In genomic region chr2:158666071-158666800, GRCm38 (mm10) we compare ENCODE assay signal across 9 mouse cellular contexts. TPM values are rescaled to one million over a fixed set of nuclear protein-coding genes. Genes with fewer than 3 reads are reported as not detected.
DNase-seq lines count a peak whose midpoint lies in the region; ATAC-seq lines count a peak whose summit lies in the region.
"Had no signal": no experiment of that assay in that cellular context is flagged by ENCODE, and none has a peak within 500 bp of the region (broad histone marks: within the 10 kb centered on the region; RNA-seq: fewer than 3 reads in every experiment).

No protein-coding gene starts in this region.

- H3K27ac ChIP-seq in heart, embryonic 15.5 days = peak overlapping the region; percentile 22; the same call in 1 of the 2 replicates
- peak overlapping the region; percentile 49 for H3K27ac ChIP-seq in brown adipose tissue, adult 24 weeks (replicated peaks; ENCODE audit: low read depth, low read length)
- H3K27ac ChIP-seq in intestine, embryonic 16.5 days (ENCODE audit: low read length) = no peak overlapping the region
- H3K27ac ChIP-seq: macrophage had no signal

- no peak for ATAC-seq in heart, embryonic 15.5 days (replicated peaks; ENCODE audit: insufficient number of reproducible peaks, insufficient read depth, low FRiP score, low read depth)
- ATAC-seq in intestine, embryonic 16.5 days = no peak

- peak overlapping the region; percentile 95; the same call in 1 of the 2 replicates for H3K4me2 ChIP-seq in heart, embryonic 15.5 days
- H3K4me2 ChIP-seq in intestine, embryonic 16.5 days (ENCODE audit: low read depth, low read length) = 0 out of 2 replicates have a peak overlapping the region, but pooled peaks have one; percentile 91

- peaks cover 62% of the 10 kb centered on the region for H3K27me3 ChIP-seq in heart, embryonic 15.5 days
- peaks cover 32% of the 10 kb centered on the region for H3K27me3 ChIP-seq in intestine, embryonic 16.5 days (replicated peaks; ENCODE audit: control insufficient read depth, insufficient read depth, low read length)

- peaks cover 37% of the 10 kb centered on the region for H3K4me1 ChIP-seq in heart, embryonic 15.5 days (replicated peaks)
- peaks cover 5% of the 10 kb centered on the region for H3K4me1 ChIP-seq in brown adipose tissue, adult 24 weeks (ENCODE audit: control insufficient read depth, insufficient read depth, insufficient read length, low read length)
- peaks cover 29% of the 10 kb centered on the region for H3K4me1 ChIP-seq in intestine, embryonic 16.5 days (ENCODE audit: control insufficient read depth, insufficient read depth, low read length)

- no peak overlapping the region for H3K9ac ChIP-seq in heart, embryonic 15.5 days
- no peak overlapping the region for H3K9ac ChIP-seq in intestine, embryonic 16.5 days (ENCODE audit: low read depth, low read length)

- intact Hi-C loops in heart, postnatal 10 days (cut with DNase I) = loop anchor here (5.0 kb wide), 1 partner anchor 76 kb away; no protein-coding TSS in a partner anchor

- no peak for DNase-seq in heart, postnatal 10 days
- DNase-seq in natural killer cell, adult 2 months (ENCODE audit: low spot score in 2 of 2) = peak; percentile 88 to 90
- DNase-seq in right cerebral cortex, adult 2 months (ENCODE audit: low spot score in 2 of 2) = no peak
- DNase-seq in frontal cortex, postnatal 25 days (ENCODE audit: low spot score in 2 of 2) = no peak
- DNase-seq in cerebellum, postnatal 25 days = no peak

- peak overlapping the region; percentile 60 for H3K4me3 ChIP-seq in heart, embryonic 15.5 days
- H3K4me3 ChIP-seq in brown adipose tissue, adult 24 weeks (ENCODE audit: insufficient read depth, low read depth, low read length) = peak overlapping the region; percentile 83
- no peak overlapping the region for H3K4me3 ChIP-seq in intestine, embryonic 16.5 days (ENCODE audit: low read length)

- no peaks in the 10 kb centered on the region for H3K9me3 ChIP-seq in heart, embryonic 15.5 days (replicated peaks)
- H3K9me3 ChIP-seq in intestine, embryonic 16.5 days (ENCODE audit: control insufficient read depth, low read length) = no peaks in the 10 kb centered on the region

- H3K36me3 ChIP-seq in heart, embryonic 15.5 days = no peaks in the 10 kb centered on the region
- H3K36me3 ChIP-seq in intestine, embryonic 16.5 days (ENCODE audit: control insufficient read depth, insufficient read depth, low read length) = no peaks in the 10 kb centered on the region

- WGBS in heart, embryonic 15.5 days = 56% methylated on average over 13 of the region's 13 CpGs
- WGBS in intestine, embryonic 16.5 days = 45% methylated on average over 13 of the region's 13 CpGs

RNA-seq across cellular contexts. Expression of gene Ppp1r16b, which starts 1.0 kb away (rescaled TPM):
- polyA plus RNA-seq in heart, embryonic 15.5 days (2015; fragmentation: Nextera tagmentation; extraction: Ambion mirVana) = 5.2 and 6.8 TPM in 2 replicates
- 10 to 100 TPM; 18.3 to 22.1 TPM for total RNA-seq in heart, postnatal 10 days (2021)
- 1.1 and 2.3 TPM in 2 replicates for polyA plus RNA-seq in brown adipose tissue, adult 24 weeks (2012; ENCODE audit: insufficient read depth, insufficient read length, missing spikeins)
- 3.5 and 4.0 TPM in 2 replicates for polyA plus RNA-seq in intestine, embryonic 16.5 days (2015; fragmentation: Nextera tagmentation; extraction: Ambion mirVana)

RNA-seq across cellular contexts. Expression of gene Actr5, which starts 41.5 kb away (rescaled TPM):
- 5.6 and 7.4 TPM in 2 replicates for polyA plus RNA-seq in heart, embryonic 15.5 days (2015; fragmentation: Nextera tagmentation; extraction: Ambion mirVana)
- 1 to 10 TPM; 7.5 to 8.2 TPM for total RNA-seq in heart, postnatal 10 days (2021)
- polyA plus RNA-seq in brown adipose tissue, adult 24 weeks (2012; ENCODE audit: insufficient read depth, insufficient read length, missing spikeins) = 3.5 and 3.9 TPM in 2 replicates
- 1.0 and 3.8 TPM in 2 replicates for polyA plus RNA-seq in intestine, embryonic 16.5 days (2015; fragmentation: Nextera tagmentation; extraction: Ambion mirVana)

RNA-seq across cellular contexts. Expression of gene Slc32a1, which starts 55.7 kb away (rescaled TPM):
- not detected in 2 replicates for polyA plus RNA-seq in heart, embryonic 15.5 days (2015; fragmentation: Nextera tagmentation; extraction: Ambion mirVana)
- not detected for total RNA-seq in heart, postnatal 10 days (2021)
- not detected in 2 replicates for polyA plus RNA-seq in brown adipose tissue, adult 24 weeks (2012; ENCODE audit: insufficient read depth, insufficient read length, missing spikeins)
- not detected in 2 replicates for polyA plus RNA-seq in intestine, embryonic 16.5 days (2015; fragmentation: Nextera tagmentation; extraction: Ambion mirVana)

Comparison
In these comparisons a context has a peak if more than half of its experiments do, and no peak if none do; other contexts are left out.
1. DNase-seq: peak in natural killer cell, adult 2 months (2 of 2); none in heart, postnatal 10 days (0 of 2), right cerebral cortex, adult 2 months (0 of 2), frontal cortex, postnatal 25 days (0 of 2) and cerebellum, postnatal 25 days (0 of 2).